Mouse (Mus musculus): ENCODE results near the gene AU022252. TPM values are rescaled to one million over a fixed set of nuclear protein-coding genes. Genes with fewer than 3 reads are reported as not detected.

AU022252 gene
- polyA plus RNA-seq, 1 experiment, result 11.9 TPM

GRCm38 (mm10) chr4:119239181-119239682, 6.7 kb upstream of the AU022252 start:
- peak in 1 of 2 experiments; percentile 39 for DNase-seq
- Histone ChIP-seq H3K27ac (ENCODE audit: insufficient read depth, low read length) (no peak overlapping the region), H3K4me3 (replicated peaks; ENCODE audit: insufficient read depth, low read depth, low read length) (no peak overlapping the region), H3K4me1 (ENCODE audit: control insufficient read depth, insufficient read depth, low read length) (no peaks in the 10 kb centered on the region), H3K27me3 (ENCODE audit: control insufficient read depth, insufficient read depth, low read length) (no peaks in the 10 kb centered on the region)
- TF ChIP-seq CTCF (IDR thresholded peaks at IDR 0.05; ENCODE audit: borderline replicate concordance, insufficient read depth, low read depth, low read length) (peak; percentile 71; the same call in 1 of the 2 replicates), POLR2A (IDR thresholded peaks at IDR 0.05; ENCODE audit: borderline replicate concordance, insufficient read depth, low read length) (no peak)
- 33% methylated on average over 12 of the region's 12 CpGs for WGBS

- WGBS, result 62% methylated on average over 3 of the region's 3 CpGs
- Histone ChIP-seq H3K27ac (ENCODE audit: insufficient read depth, low read length) (no peak overlapping the region), H3K4me1 (ENCODE audit: control insufficient read depth, insufficient read depth, low read length) (no peaks in the 10 kb centered on the region), H3K27me3 (ENCODE audit: control insufficient read depth, insufficient read depth, low read length) (no peaks in the 10 kb centered on the region), H3K4me3 (replicated peaks; ENCODE audit: insufficient read depth, low read depth, low read length) (no peak overlapping the region)
- no peak for TF ChIP-seq POLR2A (IDR thresholded peaks at IDR 0.05; ENCODE audit: borderline replicate concordance, insufficient read depth, low read length)
- TF ChIP-seq CTCF (IDR thresholded peaks at IDR 0.05; ENCODE audit: borderline replicate concordance, insufficient read depth, low read depth, low read length), result no peak
- no peak for DNase-seq
Observed at GRCm38 (mm10) chr4:119238661-119239060, 6.1 kb upstream of the AU022252 start.

- H3K27me3 ChIP-seq (ENCODE audit: control insufficient read depth, insufficient read depth, low read length), result no peaks in the 10 kb centered on the region
- no peaks in the 10 kb centered on the region for H3K4me1 ChIP-seq (ENCODE audit: control insufficient read depth, insufficient read depth, low read length)
- H3K27ac ChIP-seq (ENCODE audit: insufficient read depth, low read length), result no peak overlapping the region
- 95% methylated on average over 3 of the region's 3 CpGs for WGBS
- no peak overlapping the region for H3K4me3 ChIP-seq (replicated peaks; ENCODE audit: insufficient read depth, low read depth, low read length)
- no peak for TF ChIP-seq CTCF (IDR thresholded peaks at IDR 0.05; ENCODE audit: borderline replicate concordance, insufficient read depth, low read depth, low read length)
- TF ChIP-seq POLR2A (IDR thresholded peaks at IDR 0.05; ENCODE audit: borderline replicate concordance, insufficient read depth, low read length), result no peak
- DNase-seq, result no peak
Observed at GRCm38 (mm10) chr4:119234348-119234747, 1.8 kb upstream of the AU022252 start.

DNA sequence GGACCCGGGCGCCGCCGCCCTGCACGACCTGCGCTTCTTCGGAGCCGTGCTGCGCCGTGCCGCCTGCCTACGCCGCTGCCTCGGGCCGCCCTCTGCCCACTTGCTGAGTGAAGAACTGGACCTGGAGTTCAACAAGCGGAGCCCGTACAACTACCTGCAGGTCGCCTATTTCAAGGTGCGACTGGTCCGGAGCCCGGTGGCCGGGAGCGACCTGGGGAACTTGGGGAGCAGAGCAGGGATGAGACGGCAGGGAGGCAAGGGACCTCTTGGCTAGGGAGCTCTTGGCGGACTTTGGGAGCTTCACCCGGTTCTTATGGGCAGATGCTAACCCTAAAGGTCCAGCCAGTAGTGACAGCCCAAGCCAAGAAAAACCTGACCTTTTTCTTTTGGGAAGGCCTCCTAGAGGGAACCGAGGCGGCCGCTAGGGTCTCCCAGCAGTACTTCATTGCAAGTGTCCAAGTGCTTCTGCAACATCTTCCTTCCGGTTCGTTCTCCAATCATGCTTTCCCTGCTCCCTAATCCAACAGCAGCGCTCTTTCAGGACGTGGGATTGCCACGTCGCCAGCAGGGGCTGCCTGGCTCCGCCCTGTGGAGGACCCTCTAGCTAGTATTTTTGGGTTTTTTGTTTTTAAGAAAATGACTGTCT, 867 bp upstream of the AU022252 start:
- DNase-seq, result peak in 1 of 2 experiments; percentile 34
- peak overlapping the region; percentile 34 for H3K27ac ChIP-seq (ENCODE audit: insufficient read depth, low read length)
- H3K4me3 ChIP-seq (replicated peaks; ENCODE audit: insufficient read depth, low read depth, low read length), result peak overlapping the region; percentile 60
- TF ChIP-seq CTCF (IDR thresholded peaks at IDR 0.05; ENCODE audit: borderline replicate concordance, insufficient read depth, low read depth, low read length) (0 out of 2 replicates have a peak, but pooled peaks have one; percentile 7), POLR2A (IDR thresholded peaks at IDR 0.05; ENCODE audit: borderline replicate concordance, insufficient read depth, low read length) (no peak)
- H3K4me1 ChIP-seq (ENCODE audit: control insufficient read depth, insufficient read depth, low read length), result no peaks in the 10 kb centered on the region
- no peaks in the 10 kb centered on the region for H3K27me3 ChIP-seq (ENCODE audit: control insufficient read depth, insufficient read depth, low read length)
- WGBS, result under 1% methylated on average over 36 of the region's 36 CpGs

- TF ChIP-seq POLR2A (IDR thresholded peaks at IDR 0.05; ENCODE audit: borderline replicate concordance, insufficient read depth, low read length), result no peak
- TF ChIP-seq CTCF (IDR thresholded peaks at IDR 0.05; ENCODE audit: borderline replicate concordance, insufficient read depth, low read depth, low read length), result no peak
- Histone ChIP-seq H3K4me3 (replicated peaks; ENCODE audit: insufficient read depth, low read depth, low read length) (no peak overlapping the region), H3K27ac (ENCODE audit: insufficient read depth, low read length) (no peak overlapping the region), H3K27me3 (ENCODE audit: control insufficient read depth, insufficient read depth, low read length) (no peaks in the 10 kb centered on the region), H3K4me1 (ENCODE audit: control insufficient read depth, insufficient read depth, low read length) (no peaks in the 10 kb centered on the region)
- 90% methylated on average over 11 of the region's 11 CpGs for WGBS
- DNase-seq, result no peak
Observed at GRCm38 (mm10) chr4:119226751-119227150, 5.8 kb downstream of the AU022252 start.

GRCm38 (mm10) chr4:119225719-119226118, 6.8 kb downstream of the AU022252 start:
- DNase-seq, result no peak
- H3K27ac ChIP-seq (ENCODE audit: insufficient read depth, low read length), result no peak overlapping the region
- no peak overlapping the region for H3K4me3 ChIP-seq (replicated peaks; ENCODE audit: insufficient read depth, low read depth, low read length)
- TF ChIP-seq CTCF (IDR thresholded peaks at IDR 0.05; ENCODE audit: borderline replicate concordance, insufficient read depth, low read depth, low read length) (no peak), POLR2A (IDR thresholded peaks at IDR 0.05; ENCODE audit: borderline replicate concordance, insufficient read depth, low read length) (no peak)
- WGBS, result 92% methylated on average over 9 of the region's 9 CpGs
- no peaks in the 10 kb centered on the region for H3K4me1 ChIP-seq (ENCODE audit: control insufficient read depth, insufficient read depth, low read length)
- no peaks in the 10 kb centered on the region for H3K27me3 ChIP-seq (ENCODE audit: control insufficient read depth, insufficient read depth, low read length)

GRCm38 (mm10) chr4:119224534-119224933, 8.0 kb downstream of the AU022252 start:
- Histone ChIP-seq H3K4me3 (replicated peaks; ENCODE audit: insufficient read depth, low read depth, low read length) (no peak overlapping the region), H3K4me1 (ENCODE audit: control insufficient read depth, insufficient read depth, low read length) (no peaks in the 10 kb centered on the region), H3K27me3 (ENCODE audit: control insufficient read depth, insufficient read depth, low read length) (no peaks in the 10 kb centered on the region), H3K27ac (ENCODE audit: insufficient read depth, low read length) (no peak overlapping the region)
- TF ChIP-seq CTCF (IDR thresholded peaks at IDR 0.05; ENCODE audit: borderline replicate concordance, insufficient read depth, low read depth, low read length) (no peak), POLR2A (IDR thresholded peaks at IDR 0.05; ENCODE audit: borderline replicate concordance, insufficient read depth, low read length) (no peak)
- 96% methylated on average over 3 of the region's 3 CpGs for WGBS
- no peak for DNase-seq

DNA sequence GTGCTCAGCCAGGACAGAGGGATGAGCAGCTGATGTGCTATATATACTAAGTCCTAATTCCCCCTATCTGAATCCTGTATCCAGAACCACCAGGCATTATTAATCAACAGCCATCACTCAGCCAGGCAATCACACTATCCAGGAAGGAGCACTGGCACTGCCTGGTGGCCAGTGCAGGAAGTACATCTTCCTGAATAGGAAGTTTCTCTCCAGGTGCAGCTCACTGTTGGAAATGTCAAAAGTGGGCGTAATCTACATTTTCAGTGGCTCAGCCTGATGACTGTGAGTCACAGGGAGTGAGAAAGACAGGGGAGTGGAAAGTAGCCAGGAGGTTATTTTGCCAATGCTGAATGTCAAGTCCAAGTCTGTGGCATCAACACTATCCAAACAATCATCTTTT, 8.8 kb downstream of the AU022252 start:
- TF ChIP-seq CTCF (IDR thresholded peaks at IDR 0.05; ENCODE audit: borderline replicate concordance, insufficient read depth, low read depth, low read length) (peak; percentile 67), POLR2A (IDR thresholded peaks at IDR 0.05; ENCODE audit: borderline replicate concordance, insufficient read depth, low read length) (no peak)
- DNase-seq, result peak; percentile 38 to 53
- Histone ChIP-seq H3K4me1 (ENCODE audit: control insufficient read depth, insufficient read depth, low read length) (no peaks in the 10 kb centered on the region), H3K27me3 (ENCODE audit: control insufficient read depth, insufficient read depth, low read length) (no peaks in the 10 kb centered on the region), H3K27ac (ENCODE audit: insufficient read depth, low read length) (no peak overlapping the region), H3K4me3 (replicated peaks; ENCODE audit: insufficient read depth, low read depth, low read length) (no peak overlapping the region)
- WGBS, result 11% methylated on average over 1 of the region's 1 CpGs
